Mouse (Mus musculus): ENCODE measurements around the gene Zfp524. TPM values are rescaled to one million over a fixed set of nuclear protein-coding genes. Genes with fewer than 3 reads are reported as not detected.

Zfp524 gene
- polyA plus RNA-seq, 1 experiment from 2014 or later, result 11.0 TPM

- Histone ChIP-seq H3K27me3 (ENCODE audit: control insufficient read depth, insufficient read depth, low read length) (peaks cover 46% of the 10 kb centered on the region), H3K9me3 (replicated peaks; ENCODE audit: control insufficient read depth, low read length) (no peaks in the 10 kb centered on the region), H3K4me3 (ENCODE audit: low read depth, low read length) (peak within 1 kb of the TSS; percentile 80), H3K9ac (ENCODE audit: low read depth, low read length) (peak within 1 kb of the TSS; percentile 86), H3K27ac (ENCODE audit: low read depth, low read length) (no peak within 1 kb of the TSS; the same call in 1 of the 2 replicates), H3K4me1 (ENCODE audit: control insufficient read depth, insufficient read depth, low read length) (peaks cover 16% of the 10 kb centered on the region), H3K4me2 (peak within 1 kb of the TSS; percentile 79), H3K36me3 (ENCODE audit: control insufficient read depth, insufficient read depth, low read length) (no peaks in the 10 kb centered on the region)
- ATAC-seq (replicated peaks; ENCODE audit: insufficient number of reproducible peaks, low FRiP score, low TSS enrichment), result peak; percentile 66
- under 1% methylated on average over 65 of the region's 65 CpGs for WGBS (ENCODE audit: insufficient replicate concordance)
These were observed 37.3 kb downstream of the Zfp524 start, which contains the start of gene Zfp580 for GRCm38 (mm10) chr7:5051193-5052192. TSS of gene Zfp580 (plus strand) at chr7:5051538.

- ATAC-seq (replicated peaks; ENCODE audit: insufficient number of reproducible peaks, low FRiP score, low TSS enrichment), result no peak
- Histone ChIP-seq H3K9ac (ENCODE audit: low read depth, low read length) (peak overlapping the region; percentile 53; the same call in 1 of the 2 replicates), H3K4me1 (ENCODE audit: control insufficient read depth, insufficient read depth, low read length) (peaks cover 22% of the 10 kb centered on the region), H3K27ac (ENCODE audit: low read depth, low read length) (no peak overlapping the region), H3K27me3 (ENCODE audit: control insufficient read depth, insufficient read depth, low read length) (peaks cover 56% of the 10 kb centered on the region), H3K4me3 (ENCODE audit: low read depth, low read length) (peak overlapping the region; percentile 80), H3K9me3 (replicated peaks; ENCODE audit: control insufficient read depth, low read length) (no peaks in the 10 kb centered on the region), H3K4me2 (peak overlapping the region; percentile 79), H3K36me3 (ENCODE audit: control insufficient read depth, insufficient read depth, low read length) (no peaks in the 10 kb centered on the region)
- 7% methylated on average over 12 of the region's 12 CpGs for WGBS (ENCODE audit: insufficient replicate concordance)
These were observed 38.2 kb downstream of the Zfp524 start for GRCm38 (mm10) chr7:5052438-5052837.

GRCm38 (mm10) chr7:5052931-5053343 lies 38.7 kb downstream of the Zfp524 start:
- H3K4me1 ChIP-seq (ENCODE audit: control insufficient read depth, insufficient read depth, low read length), result peaks cover 22% of the 10 kb centered on the region
- H3K4me3 ChIP-seq (ENCODE audit: low read depth, low read length), result peak overlapping the region; percentile 80
- WGBS (ENCODE audit: insufficient replicate concordance), result 5% methylated on average over 45 of the region's 45 CpGs
- H3K9me3 ChIP-seq (replicated peaks; ENCODE audit: control insufficient read depth, low read length), result no peaks in the 10 kb centered on the region
- H3K27ac ChIP-seq (ENCODE audit: low read depth, low read length), result no peak overlapping the region
- peaks cover 61% of the 10 kb centered on the region for H3K27me3 ChIP-seq (ENCODE audit: control insufficient read depth, insufficient read depth, low read length)
- H3K36me3 ChIP-seq (ENCODE audit: control insufficient read depth, insufficient read depth, low read length), result no peaks in the 10 kb centered on the region
- H3K4me2 ChIP-seq, result peak overlapping the region; percentile 79
- ATAC-seq (replicated peaks; ENCODE audit: insufficient number of reproducible peaks, low FRiP score, low TSS enrichment), result no peak
- H3K9ac ChIP-seq (ENCODE audit: low read depth, low read length), result peak overlapping the region; percentile 53; the same call in 1 of the 2 replicates

- WGBS (ENCODE audit: insufficient replicate concordance), result 9% methylated on average over 32 of the region's 32 CpGs
- Histone ChIP-seq H3K4me2 (peak overlapping the region; percentile 79), H3K9me3 (replicated peaks; ENCODE audit: control insufficient read depth, low read length) (no peaks in the 10 kb centered on the region), H3K36me3 (ENCODE audit: control insufficient read depth, insufficient read depth, low read length) (no peaks in the 10 kb centered on the region), H3K4me3 (ENCODE audit: low read depth, low read length) (peak overlapping the region; percentile 80), H3K9ac (ENCODE audit: low read depth, low read length) (no peak overlapping the region), H3K27ac (ENCODE audit: low read depth, low read length) (no peak overlapping the region), H3K4me1 (ENCODE audit: control insufficient read depth, insufficient read depth, low read length) (peaks cover 22% of the 10 kb centered on the region), H3K27me3 (ENCODE audit: control insufficient read depth, insufficient read depth, low read length) (peaks cover 68% of the 10 kb centered on the region)
- ATAC-seq (replicated peaks; ENCODE audit: insufficient number of reproducible peaks, low FRiP score, low TSS enrichment), result no peak
These were observed 39.4 kb downstream of the Zfp524 start for GRCm38 (mm10) chr7:5053456-5054179.

GRCm38 (mm10) chr7:5056651-5057263 lies 42.5 kb downstream of the Zfp524 start:
- Histone ChIP-seq H3K27me3 (ENCODE audit: control insufficient read depth, insufficient read depth, low read length) (peaks cover 69% of the 10 kb centered on the region), H3K27ac (ENCODE audit: low read depth, low read length) (no peak overlapping the region), H3K4me1 (ENCODE audit: control insufficient read depth, insufficient read depth, low read length) (peaks cover 28% of the 10 kb centered on the region), H3K4me3 (ENCODE audit: low read depth, low read length) (peak overlapping the region; percentile 45), H3K36me3 (ENCODE audit: control insufficient read depth, insufficient read depth, low read length) (no peaks in the 10 kb centered on the region), H3K9ac (ENCODE audit: low read depth, low read length) (peak overlapping the region; percentile 66), H3K9me3 (replicated peaks; ENCODE audit: control insufficient read depth, low read length) (no peaks in the 10 kb centered on the region), H3K4me2 (peak overlapping the region; percentile 63)
- 3% methylated on average over 50 of the region's 55 CpGs for whole genome bisulfite sequencing (ENCODE audit: insufficient replicate concordance)
- ATAC-seq (replicated peaks; ENCODE audit: insufficient number of reproducible peaks, low FRiP score, low TSS enrichment), result no peak

- Histone ChIP-seq H3K9me3 (replicated peaks; ENCODE audit: control insufficient read depth, low read length) (no peaks in the 10 kb centered on the region), H3K9ac (ENCODE audit: low read depth, low read length) (no peak overlapping the region), H3K4me1 (ENCODE audit: control insufficient read depth, insufficient read depth, low read length) (peaks cover 27% of the 10 kb centered on the region), H3K27ac (ENCODE audit: low read depth, low read length) (no peak overlapping the region), H3K36me3 (ENCODE audit: control insufficient read depth, insufficient read depth, low read length) (no peaks in the 10 kb centered on the region), H3K4me2 (peak overlapping the region; percentile 63), H3K4me3 (ENCODE audit: low read depth, low read length) (peak overlapping the region; percentile 45; the same call in 1 of the 2 replicates), H3K27me3 (ENCODE audit: control insufficient read depth, insufficient read depth, low read length) (peaks cover 65% of the 10 kb centered on the region)
- no peak for ATAC-seq (replicated peaks; ENCODE audit: insufficient number of reproducible peaks, low FRiP score, low TSS enrichment)
- 41% methylated on average over 8 of the region's 8 CpGs for WGBS (ENCODE audit: insufficient replicate concordance)
These were observed 43.2 kb downstream of the Zfp524 start for GRCm38 (mm10) chr7:5057381-5057780.

- no peak overlapping the region for H3K4me3 ChIP-seq (ENCODE audit: low read depth, low read length)
- no peak for ATAC-seq (replicated peaks; ENCODE audit: insufficient number of reproducible peaks, low FRiP score, low TSS enrichment)
- peaks cover 61% of the 10 kb centered on the region for H3K27me3 ChIP-seq (ENCODE audit: control insufficient read depth, insufficient read depth, low read length)
- no peak overlapping the region for H3K27ac ChIP-seq (ENCODE audit: low read depth, low read length)
- peaks cover 23% of the 10 kb centered on the region for H3K4me1 ChIP-seq (ENCODE audit: control insufficient read depth, insufficient read depth, low read length)
- H3K9me3 ChIP-seq (replicated peaks; ENCODE audit: control insufficient read depth, low read length), result no peaks in the 10 kb centered on the region
- H3K36me3 ChIP-seq (ENCODE audit: control insufficient read depth, insufficient read depth, low read length), result no peaks in the 10 kb centered on the region
- 38% methylated on average over 11 of the region's 11 CpGs for WGBS (ENCODE audit: insufficient replicate concordance)
- no peak overlapping the region for H3K9ac ChIP-seq (ENCODE audit: low read depth, low read length)
- no peak overlapping the region for H3K4me2 ChIP-seq
These were observed 43.6 kb downstream of the Zfp524 start for GRCm38 (mm10) chr7:5057804-5058203.

GRCm38 (mm10) chr7:5058631-5059030 lies 44.4 kb downstream of the Zfp524 start:
- no peaks in the 10 kb centered on the region for H3K36me3 ChIP-seq (ENCODE audit: control insufficient read depth, insufficient read depth, low read length)
- H3K4me2 ChIP-seq, result no peak overlapping the region
- peaks cover 20% of the 10 kb centered on the region for H3K4me1 ChIP-seq (ENCODE audit: control insufficient read depth, insufficient read depth, low read length)
- 81% methylated on average over 1 of the region's 1 CpGs for WGBS (ENCODE audit: insufficient replicate concordance)
- H3K4me3 ChIP-seq (ENCODE audit: low read depth, low read length), result no peak overlapping the region
- H3K27ac ChIP-seq (ENCODE audit: low read depth, low read length), result no peak overlapping the region
- H3K9ac ChIP-seq (ENCODE audit: low read depth, low read length), result no peak overlapping the region
- peaks cover 52% of the 10 kb centered on the region for H3K27me3 ChIP-seq (ENCODE audit: control insufficient read depth, insufficient read depth, low read length)
- H3K9me3 ChIP-seq (replicated peaks; ENCODE audit: control insufficient read depth, low read length), result no peaks in the 10 kb centered on the region
- ATAC-seq (replicated peaks; ENCODE audit: insufficient number of reproducible peaks, low FRiP score, low TSS enrichment), result no peak
